Mouse (Mus musculus) bone marrow macrophage, adult 2 months (primary cell): ENCODE results near the gene Klk4. TPM values are rescaled to one million over a fixed set of nuclear protein-coding genes. Genes with fewer than 3 reads are reported as not detected.

Experiments used
- H3K27ac ChIP-seq: 2 replicates; pipeline ENCODE4 v1.5.1; 2012; ENCODE audit warnings: low read depth, low read length; ENCODE audit not compliant: insufficient read depth
- H3K4me1 ChIP-seq: 2 replicates; pipeline ENCODE4 v1.6.1; 2012; ENCODE audit warnings: low read length; ENCODE audit not compliant: control insufficient read depth, insufficient read depth
- H3K4me3 ChIP-seq: 2 replicates; pipeline ENCODE4 v1.5.1; 2012; ENCODE audit warnings: mild to moderate bottlenecking, low read length, moderate library complexity; ENCODE audit not compliant: insufficient read depth
- CTCF ChIP-seq: IDR thresholded peaks from 2 replicates; pipeline ENCODE4 v1.5.1; 2012; ENCODE audit warnings: low read depth, mild to moderate bottlenecking, low read length, moderate library complexity
- POLR2A ChIP-seq: IDR thresholded peaks from 2 replicates; pipeline ENCODE4 v1.6.1; 2012; ENCODE audit warnings: mild to moderate bottlenecking, low read depth, low read length, borderline replicate concordance
- polyA plus RNA-seq: library from polyadenylated mRNA; stranded (reverse); fragments of >200 nt; gene quantifications from 2 replicates; pipeline ENCODE4 v1.2.4, GENCODE M21; 2012; ENCODE audit not compliant: missing spikeins, insufficient read depth, insufficient read length

Gene Klk4
- polyA plus RNA-seq, 1 experiment = not detected

DNA sequence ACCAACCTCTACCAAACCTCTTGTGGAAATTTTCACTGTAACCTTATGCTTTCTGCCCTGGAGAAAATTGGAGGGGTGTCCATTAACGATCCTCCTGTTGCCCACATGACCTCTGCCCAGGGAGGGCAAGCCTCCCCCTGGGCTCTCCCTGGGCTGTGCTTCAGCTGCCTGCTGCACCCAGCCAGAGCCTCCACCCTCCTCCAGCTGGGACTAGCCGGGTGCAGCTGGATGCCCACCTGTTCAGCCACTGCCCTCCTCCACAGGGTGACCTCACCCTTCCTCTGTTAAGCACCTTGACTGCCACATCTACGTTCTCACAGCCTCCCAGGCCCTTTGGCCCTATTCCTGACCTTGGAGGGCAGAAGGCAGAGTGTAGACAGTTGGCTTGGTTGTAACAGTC lies 53.8 kb downstream of the Klk4 start:
- H3K4me3 ChIP-seq = no peak overlapping the region
- H3K27ac ChIP-seq = no peak overlapping the region
- no peak for TF ChIP-seq CTCF
- TF ChIP-seq POLR2A = no peak
- no peaks in the 10 kb centered on the region for H3K4me1 ChIP-seq

Other genes with a start within 250 kb of the Klk4 start
- gene Ceacam18, start 246.5 kb upstream of the Klk4 start, polyA plus RNA-seq = not detected in 2 replicates
- gene Siglece, start 221.0 kb upstream of the Klk4 start, polyA plus RNA-seq = 41.5 and 47.6 TPM in 2 replicates
- gene Ctu1, start 209.1 kb upstream of the Klk4 start, polyA plus RNA-seq = 4.7 and 7.7 TPM in 2 replicates
- not detected in 2 replicates for gene Klk14, start 190.7 kb upstream of the Klk4 start, polyA plus RNA-seq
- gene Klk13, start 168.6 kb upstream of the Klk4 start, polyA plus RNA-seq = not detected in 2 replicates
- not detected in 2 replicates for gene Klk12, start 112.3 kb upstream of the Klk4 start, polyA plus RNA-seq
- gene Klk11, start 106.6 kb upstream of the Klk4 start, polyA plus RNA-seq = not detected in 2 replicates
- gene Klk10, start 100.1 kb upstream of the Klk4 start, polyA plus RNA-seq = not detected in 2 replicates
- gene Klk9, start 89.3 kb upstream of the Klk4 start, polyA plus RNA-seq = not detected in 2 replicates
- not detected in 2 replicates for gene Klk8, start 83.6 kb upstream of the Klk4 start, polyA plus RNA-seq
- gene Klk7, start 69.9 kb upstream of the Klk4 start, polyA plus RNA-seq = not detected in 2 replicates
- gene Klk6, start 56.7 kb upstream of the Klk4 start, polyA plus RNA-seq = not detected in 2 replicates
- not detected in 2 replicates for gene Klk5, start 39.2 kb upstream of the Klk4 start, polyA plus RNA-seq
- gene Klk15, start 52.6 kb downstream of the Klk4 start, polyA plus RNA-seq = not detected in 2 replicates
- not detected in 2 replicates for gene Klk1b8, start 69.5 kb downstream of the Klk4 start, polyA plus RNA-seq
- not detected in 2 replicates for gene Klk1b1, start 85.6 kb downstream of the Klk4 start, polyA plus RNA-seq
- gene Klk1b9, start 94.9 kb downstream of the Klk4 start, polyA plus RNA-seq = not detected in 2 replicates
- 1.4 and 2.8 TPM in 2 replicates for gene Klk1b11, start 114.7 kb downstream of the Klk4 start, polyA plus RNA-seq
- gene Klk1b26, start 131.0 kb downstream of the Klk4 start, polyA plus RNA-seq = not detected in 2 replicates
- gene Klk1b27, start 171.1 kb downstream of the Klk4 start, polyA plus RNA-seq = not detected in 2 replicates
- not detected in 2 replicates for gene Klk1b21, start 221.2 kb downstream of the Klk4 start, polyA plus RNA-seq
- gene Klk1b22, start 231.5 kb downstream of the Klk4 start, polyA plus RNA-seq = not detected in 2 replicates